In the genomic region with DNA sequence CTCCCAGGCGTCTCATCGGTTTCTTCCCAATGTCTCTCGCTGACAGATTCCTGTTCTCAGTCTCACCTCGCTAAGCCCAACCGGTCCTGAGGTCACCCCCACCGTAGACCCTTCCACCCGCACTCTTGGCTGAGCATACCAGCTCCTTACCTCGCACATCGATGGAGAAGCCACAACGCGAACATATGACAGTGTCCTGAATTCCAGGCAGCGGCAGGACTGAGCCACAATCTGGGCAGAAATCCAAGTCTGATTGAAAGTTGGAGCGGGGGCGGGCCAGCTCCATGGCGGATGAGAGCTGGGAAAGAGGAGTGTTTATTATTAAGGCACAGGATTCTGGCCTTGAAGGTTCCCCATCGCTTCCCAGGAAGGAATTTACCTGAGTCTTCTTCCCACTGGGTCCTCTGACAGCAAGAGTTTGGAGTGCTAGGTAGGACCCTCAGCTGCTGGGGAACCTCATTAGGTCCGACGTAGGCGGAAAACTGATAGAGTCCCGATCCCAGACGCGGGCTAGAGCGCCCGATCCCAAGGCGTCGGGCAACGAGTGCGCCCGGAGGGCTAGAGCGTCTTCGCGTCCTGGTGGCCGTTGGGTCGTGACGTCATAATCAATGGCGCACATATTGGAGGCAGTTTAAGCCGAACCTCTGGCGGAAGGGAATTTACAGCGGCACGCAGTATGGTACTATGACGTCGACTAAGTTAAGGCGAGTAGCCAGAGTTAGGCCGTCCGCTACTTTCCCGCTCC, we compare ENCODE assay signal across 8 mouse cellular contexts. TPM values are rescaled to one million over a fixed set of nuclear protein-coding genes. Genes with fewer than 3 reads are reported as not detected.
DNase-seq lines count a peak whose midpoint lies in the region; ATAC-seq lines count a peak whose summit lies in the region.

TSS of gene Znrd1 (minus strand) at position 561 of the 745 bp plus-strand sequence.
TSS of gene Znrd1as (plus strand) at position 594 of the 745 bp plus-strand sequence.

- peaks cover 6% of the 10 kb centered on the region; the same call in 1 of the 2 replicates for H3K4me1 ChIP-seq in brown adipose tissue, adult 24 weeks (ENCODE audit: control insufficient read depth, insufficient read depth, insufficient read length, low read length)
- peaks cover 17% of the 10 kb centered on the region for H3K4me1 ChIP-seq in heart, embryonic 13.5 days
- H3K4me1 ChIP-seq in liver, embryonic 12.5 days, result peaks cover 16% of the 10 kb centered on the region
- H3K4me1 ChIP-seq in stomach, embryonic 15.5 days, result peaks cover 8% of the 10 kb centered on the region

- peaks cover 33% of the 10 kb centered on the region for H3K36me3 ChIP-seq in heart, embryonic 13.5 days
- H3K36me3 ChIP-seq in liver, embryonic 12.5 days, result peaks cover 13% of the 10 kb centered on the region
- peaks cover 7% of the 10 kb centered on the region for H3K36me3 ChIP-seq in stomach, embryonic 15.5 days

- no peaks in the 10 kb centered on the region for H3K27me3 ChIP-seq in heart, embryonic 13.5 days (replicated peaks)
- no peaks in the 10 kb centered on the region for H3K27me3 ChIP-seq in liver, embryonic 12.5 days (replicated peaks)
- H3K27me3 ChIP-seq in stomach, embryonic 15.5 days (replicated peaks), result no peaks in the 10 kb centered on the region

- H3K9me3 ChIP-seq in heart, embryonic 13.5 days, result no peaks in the 10 kb centered on the region
- H3K9me3 ChIP-seq in liver, embryonic 12.5 days (replicated peaks), result no peaks in the 10 kb centered on the region
- no peaks in the 10 kb centered on the region for H3K9me3 ChIP-seq in stomach, embryonic 15.5 days

- peak within 1 kb of the TSS; percentile 90 for H3K4me2 ChIP-seq in heart, embryonic 13.5 days
- H3K4me2 ChIP-seq in liver, embryonic 12.5 days, result peak within 1 kb of the TSS; percentile 81
- H3K4me2 ChIP-seq in stomach, embryonic 15.5 days, result peak within 1 kb of the TSS; percentile 69

- H3K9ac ChIP-seq in heart, embryonic 13.5 days, result peak within 1 kb of the TSS; percentile 89
- H3K9ac ChIP-seq in liver, embryonic 12.5 days, result peak within 1 kb of the TSS; percentile 82
- peak within 1 kb of the TSS; percentile 51 for H3K9ac ChIP-seq in stomach, embryonic 15.5 days

- H3K27ac ChIP-seq in brown adipose tissue, adult 24 weeks (replicated peaks; ENCODE audit: low read depth, low read length), result peak within 1 kb of the TSS; percentile 91
- H3K27ac ChIP-seq in heart, embryonic 13.5 days (replicated peaks), result peak within 1 kb of the TSS; percentile 86
- peak within 1 kb of the TSS; percentile 56 for H3K27ac ChIP-seq in liver, embryonic 12.5 days
- H3K27ac ChIP-seq in stomach, embryonic 15.5 days, result peak within 1 kb of the TSS; percentile 72

- ATAC-seq in heart, embryonic 13.5 days (ENCODE audit: extremely low read depth, insufficient number of reproducible peaks, low FRiP score, low TSS enrichment), result peak; percentile 87
- ATAC-seq in liver, embryonic 12.5 days, result peak; percentile 95
- ATAC-seq in stomach, embryonic 15.5 days (ENCODE audit: insufficient read depth, low FRiP score, low read depth), result peak; percentile 97

- DNase-seq in CD4-positive, CD25-positive, alpha-beta regulatory T cell, adult 2 months (ENCODE audit: low read depth, low spot score), result peak; percentile 94
- DNase-seq in fat pad, adult 2 months (ENCODE audit: extremely low read depth, low read depth, low spot score), result peak; percentile 80
- peak; percentile 97 for DNase-seq in kidney, postnatal 10 days
- DNase-seq in natural killer cell, adult 2 months (ENCODE audit: low spot score in 2 of 2), result peak; percentile 87 to 88

- peak within 1 kb of the TSS; percentile 82 for H3K4me3 ChIP-seq in brown adipose tissue, adult 24 weeks (ENCODE audit: insufficient read depth, low read depth, low read length)
- peak within 1 kb of the TSS; percentile 82 for H3K4me3 ChIP-seq in heart, embryonic 13.5 days
- peak within 1 kb of the TSS; percentile 71 for H3K4me3 ChIP-seq in liver, embryonic 12.5 days
- H3K4me3 ChIP-seq in stomach, embryonic 15.5 days (replicated peaks), result peak within 1 kb of the TSS; percentile 58

- under 1% methylated on average over 46 of the region's 46 CpGs for WGBS in heart, embryonic 13.5 days
- under 1% methylated on average over 46 of the region's 46 CpGs for WGBS in liver, embryonic 12.5 days (ENCODE audit: insufficient replicate concordance)
- WGBS in stomach, embryonic 15.5 days, result 0% methylated on average over 46 of the region's 46 CpGs

RNA-seq across cellular contexts. Expression of gene Znrd1, which starts in this region (rescaled TPM):
- 32.3 and 39.8 TPM in 2 replicates for polyA plus RNA-seq in brown adipose tissue, adult 24 weeks (2012; ENCODE audit: insufficient read depth, insufficient read length, missing spikeins)
- 39.2 and 45.8 TPM in 2 replicates for polyA plus RNA-seq in heart, embryonic 13.5 days (2015; fragmentation: Nextera tagmentation; extraction: Ambion mirVana)
- 32.7 and 33.5 TPM in 2 replicates for polyA plus RNA-seq in liver, embryonic 12.5 days (2016; fragmentation: Nextera tagmentation; extraction: Ambion mirVana)
- polyA plus RNA-seq in stomach, embryonic 15.5 days (2015; fragmentation: Nextera tagmentation; extraction: Ambion mirVana), result 75.9 and 77.4 TPM in 2 replicates

RNA-seq across cellular contexts. Expression of gene Znrd1as, which starts in this region (rescaled TPM):
- 28.6 and 29.2 TPM in 2 replicates for polyA plus RNA-seq in brown adipose tissue, adult 24 weeks (2012; ENCODE audit: insufficient read depth, insufficient read length, missing spikeins)
- 6.2 and 7.2 TPM in 2 replicates for polyA plus RNA-seq in heart, embryonic 13.5 days (2015; fragmentation: Nextera tagmentation; extraction: Ambion mirVana)
- polyA plus RNA-seq in liver, embryonic 12.5 days (2016; fragmentation: Nextera tagmentation; extraction: Ambion mirVana), result 3.9 and 5.2 TPM in 2 replicates
- 5.6 and 6.1 TPM in 2 replicates for polyA plus RNA-seq in stomach, embryonic 15.5 days (2015; fragmentation: Nextera tagmentation; extraction: Ambion mirVana)

Comparison
In these comparisons a context has a peak if more than half of its experiments do, and no peak if none do; other contexts are left out.
1. Peak in every context shown above with its lines: DNase-seq, ATAC-seq, H3K4me3 ChIP-seq and H3K27ac ChIP-seq.